Mouse (Mus musculus): Measurements from ENCODE around the gene Gm20736.
"Not testable (repeated sequence)": the region's sequence is repeated elsewhere in the genome, so short reads cannot be mapped to it uniquely, and the experiment has no call there.

Gm20736 gene

GRCm38 (mm10) chrY:65377390-65377789 is at the start of gene Gm20736:
Gm20736 (plus strand) TSS chrY:65377690.
- DNase-seq (ENCODE audit: extremely low spot score): not testable (repeated sequence)

Measured in embryo, embryonic 9.5 days (tissue).